Mouse (Mus musculus): Measurements from ENCODE around the gene Rtbdn. TPM values are rescaled to one million over a fixed set of nuclear protein-coding genes. Genes with fewer than 3 reads are reported as not detected.
A peak's percentile ranks its signal among the peaks of the same experiment; 100 is the strongest.

Rtbdn gene
- polyA plus RNA-seq, 1 experiment from 2014 or later = 0.88 TPM

- Histone ChIP-seq H3K4me1 (peaks cover 25% of the 10 kb centered on the region), H3K27ac (no peak overlapping the region), H3K9ac (no peak overlapping the region), H3K4me3 (replicated peaks) (no peak overlapping the region), H3K9me3 (no peaks in the 10 kb centered on the region), H3K27me3 (peaks cover 64% of the 10 kb centered on the region), H3K4me2 (no peak overlapping the region), H3K36me3 (replicated peaks) (peaks cover 41% of the 10 kb centered on the region)
- ATAC-seq (ENCODE audit: low FRiP score) = no peak
- WGBS = 90% methylated on average over 5 of the region's 5 CpGs
These were observed 36.8 kb upstream of the Rtbdn start for GRCm38 (mm10) chr8:84909949-84910348.

- H3K4me1 ChIP-seq = peaks cover 25% of the 10 kb centered on the region
- no peak overlapping the region for H3K27ac ChIP-seq
- H3K4me2 ChIP-seq = no peak overlapping the region
- no peaks in the 10 kb centered on the region for H3K9me3 ChIP-seq
- 80% methylated on average over 6 of the region's 6 CpGs for WGBS
- ATAC-seq (ENCODE audit: low FRiP score) = no peak
- peaks cover 47% of the 10 kb centered on the region for H3K36me3 ChIP-seq (replicated peaks)
- peaks cover 68% of the 10 kb centered on the region for H3K27me3 ChIP-seq
- no peak overlapping the region for H3K4me3 ChIP-seq (replicated peaks)
- no peak overlapping the region for H3K9ac ChIP-seq
These were observed 36.2 kb upstream of the Rtbdn start for GRCm38 (mm10) chr8:84910551-84910950.

GRCm38 (mm10) chr8:84911854-84912253 is 34.9 kb upstream of the Rtbdn start:
- no peak for ATAC-seq (ENCODE audit: low FRiP score)
- 87% methylated on average over 9 of the region's 9 CpGs for WGBS
- H3K27ac ChIP-seq = no peak overlapping the region
- no peak overlapping the region for H3K4me3 ChIP-seq (replicated peaks)
- peaks cover 25% of the 10 kb centered on the region for H3K4me1 ChIP-seq
- H3K9ac ChIP-seq = no peak overlapping the region
- H3K4me2 ChIP-seq = no peak overlapping the region
- peaks cover 74% of the 10 kb centered on the region for H3K27me3 ChIP-seq
- H3K9me3 ChIP-seq = no peaks in the 10 kb centered on the region
- peaks cover 59% of the 10 kb centered on the region for H3K36me3 ChIP-seq (replicated peaks)

GRCm38 (mm10) chr8:84912391-84912790 is 34.4 kb upstream of the Rtbdn start:
- Histone ChIP-seq H3K4me2 (peak overlapping the region; percentile 66), H3K4me3 (replicated peaks) (peak overlapping the region; percentile 37), H3K36me3 (replicated peaks) (peaks cover 65% of the 10 kb centered on the region), H3K9me3 (no peaks in the 10 kb centered on the region), H3K27me3 (peaks cover 79% of the 10 kb centered on the region), H3K4me1 (peaks cover 25% of the 10 kb centered on the region), H3K27ac (no peak overlapping the region), H3K9ac (0 out of 2 replicates have a peak overlapping the region, but pooled peaks have one; percentile 40)
- 25% methylated on average over 27 of the region's 27 CpGs for WGBS
- ATAC-seq (ENCODE audit: low FRiP score) = no peak

GRCm38 (mm10) chr8:84912895-84913501 is 33.8 kb upstream of the Rtbdn start:
- Histone ChIP-seq H3K4me2 (peak overlapping the region; percentile 66), H3K9ac (peak overlapping the region; percentile 40; the same call in 1 of the 2 replicates), H3K27me3 (peaks cover 85% of the 10 kb centered on the region), H3K9me3 (no peaks in the 10 kb centered on the region), H3K36me3 (replicated peaks) (peaks cover 68% of the 10 kb centered on the region), H3K4me3 (replicated peaks) (peak overlapping the region; percentile 37), H3K4me1 (peaks cover 24% of the 10 kb centered on the region), H3K27ac (no peak overlapping the region)
- ATAC-seq (ENCODE audit: low FRiP score) = no peak
- WGBS = 2% methylated on average over 55 of the region's 55 CpGs

GRCm38 (mm10) chr8:84913502-84913900 is 33.3 kb upstream of the Rtbdn start:
- peaks cover 23% of the 10 kb centered on the region for H3K4me1 ChIP-seq
- peak overlapping the region; percentile 66 for H3K4me2 ChIP-seq
- peak overlapping the region; percentile 37 for H3K4me3 ChIP-seq (replicated peaks)
- H3K27ac ChIP-seq = no peak overlapping the region
- H3K9ac ChIP-seq = peak overlapping the region; percentile 40; the same call in 1 of the 2 replicates
- H3K27me3 ChIP-seq = peaks cover 90% of the 10 kb centered on the region
- no peaks in the 10 kb centered on the region for H3K9me3 ChIP-seq
- ATAC-seq (ENCODE audit: low FRiP score) = no peak
- WGBS = 13% methylated on average over 9 of the region's 9 CpGs
- peaks cover 70% of the 10 kb centered on the region for H3K36me3 ChIP-seq (replicated peaks)

- Histone ChIP-seq H3K36me3 (replicated peaks) (peaks cover 75% of the 10 kb centered on the region), H3K27me3 (peaks cover 92% of the 10 kb centered on the region), H3K9me3 (no peaks in the 10 kb centered on the region), H3K4me3 (replicated peaks) (no peak overlapping the region), H3K9ac (peak overlapping the region; percentile 40; the same call in 1 of the 2 replicates), H3K4me1 (peaks cover 19% of the 10 kb centered on the region), H3K4me2 (peak overlapping the region; percentile 66; the same call in 1 of the 2 replicates), H3K27ac (no peak overlapping the region)
- no peak for ATAC-seq (ENCODE audit: low FRiP score)
- 49% methylated on average over 4 of the region's 4 CpGs for WGBS
These were observed 32.8 kb upstream of the Rtbdn start for GRCm38 (mm10) chr8:84913960-84914359.

GRCm38 (mm10) chr8:84915269-84915668 is 31.5 kb upstream of the Rtbdn start:
- no peak overlapping the region for H3K4me2 ChIP-seq

GRCm38 (mm10) chr8:84917781-84918180 is 29.0 kb upstream of the Rtbdn start:
- Histone ChIP-seq H3K4me3 (replicated peaks) (no peak overlapping the region), H3K4me1 (peaks cover 8% of the 10 kb centered on the region), H3K9me3 (no peaks in the 10 kb centered on the region), H3K36me3 (replicated peaks) (peaks cover 81% of the 10 kb centered on the region), H3K4me2 (no peak overlapping the region), H3K9ac (no peak overlapping the region), H3K27ac (no peak overlapping the region), H3K27me3 (peaks cover 57% of the 10 kb centered on the region)
- no peak for ATAC-seq (ENCODE audit: low FRiP score)
- WGBS = 30% methylated on average over 20 of the region's 20 CpGs

More at GRCm38 (mm10) chr8:84915269-84915668, 31.5 kb upstream of the Rtbdn start:
- H3K9me3 ChIP-seq = no peaks in the 10 kb centered on the region
- no peak for ATAC-seq (ENCODE audit: low FRiP score)
- no peak overlapping the region for H3K27ac ChIP-seq
- no peak overlapping the region for H3K9ac ChIP-seq
- peaks cover 84% of the 10 kb centered on the region for H3K36me3 ChIP-seq (replicated peaks)
- H3K27me3 ChIP-seq = peaks cover 83% of the 10 kb centered on the region
- H3K4me1 ChIP-seq = peaks cover 14% of the 10 kb centered on the region
- WGBS = 89% methylated on average over 8 of the region's 8 CpGs
- H3K4me3 ChIP-seq (replicated peaks) = no peak overlapping the region

GRCm38 (mm10) chr8:84918646-84919045 is 28.1 kb upstream of the Rtbdn start:
- Histone ChIP-seq H3K4me2 (no peak overlapping the region), H3K9ac (no peak overlapping the region), H3K9me3 (no peaks in the 10 kb centered on the region), H3K27me3 (peaks cover 49% of the 10 kb centered on the region), H3K36me3 (replicated peaks) (peaks cover 83% of the 10 kb centered on the region), H3K4me3 (replicated peaks) (no peak overlapping the region), H3K4me1 (no peaks in the 10 kb centered on the region), H3K27ac (no peak overlapping the region)
- ATAC-seq (ENCODE audit: low FRiP score) = no peak
- WGBS = 92% methylated on average over 15 of the region's 15 CpGs

GRCm38 (mm10) chr8:84921596-84921995 is 25.2 kb upstream of the Rtbdn start:
- Histone ChIP-seq H3K4me2 (no peak overlapping the region), H3K36me3 (replicated peaks) (peaks cover 67% of the 10 kb centered on the region), H3K4me1 (no peaks in the 10 kb centered on the region), H3K27ac (no peak overlapping the region), H3K9ac (no peak overlapping the region), H3K9me3 (no peaks in the 10 kb centered on the region), H3K27me3 (peaks cover 26% of the 10 kb centered on the region), H3K4me3 (replicated peaks) (no peak overlapping the region)
- ATAC-seq (ENCODE audit: low FRiP score) = no peak
- 93% methylated on average over 2 of the region's 2 CpGs for WGBS

GRCm38 (mm10) chr8:84925557-84925956 is 21.2 kb upstream of the Rtbdn start:
- H3K27ac ChIP-seq = no peak overlapping the region
- peaks cover 15% of the 10 kb centered on the region for H3K4me1 ChIP-seq
- H3K36me3 ChIP-seq (replicated peaks) = peaks cover 47% of the 10 kb centered on the region
- H3K9ac ChIP-seq = no peak overlapping the region
- H3K4me2 ChIP-seq = no peak overlapping the region
- no peak overlapping the region for H3K4me3 ChIP-seq (replicated peaks)
- H3K9me3 ChIP-seq = no peaks in the 10 kb centered on the region
- ATAC-seq (ENCODE audit: low FRiP score) = no peak
- peaks cover 20% of the 10 kb centered on the region for H3K27me3 ChIP-seq
- 89% methylated on average over 7 of the region's 7 CpGs for WGBS

GRCm38 (mm10) chr8:84927513-84927912 is 19.3 kb upstream of the Rtbdn start:
- peaks cover 33% of the 10 kb centered on the region for H3K36me3 ChIP-seq (replicated peaks)
- WGBS = 87% methylated on average over 1 of the region's 1 CpGs
- peaks cover 34% of the 10 kb centered on the region for H3K27me3 ChIP-seq
- peaks cover 15% of the 10 kb centered on the region for H3K4me1 ChIP-seq
- no peak overlapping the region for H3K4me3 ChIP-seq (replicated peaks)
- no peak overlapping the region for H3K9ac ChIP-seq
- no peaks in the 10 kb centered on the region for H3K9me3 ChIP-seq
- no peak for ATAC-seq (ENCODE audit: low FRiP score)
- no peak overlapping the region for H3K4me2 ChIP-seq
- no peak overlapping the region for H3K27ac ChIP-seq

Data from forebrain, embryonic 12.5 days (tissue).